Mouse (Mus musculus) megakaryocyte, embryonic 14.5 days (primary cell): Measurements from ENCODE around the gene Tfb2m. TPM values are rescaled to one million over a fixed set of nuclear protein-coding genes. Genes with fewer than 3 reads are reported as not detected.

Experiments used
- H3K27me3 ChIP-seq: replicated peaks from 2 replicates; pipeline ENCODE3; 2012; ENCODE audit warnings: inconsistent platforms
- H3K36me3 ChIP-seq: replicated peaks from 2 replicates; pipeline ENCODE3; 2012; ENCODE audit warnings: low read length, inconsistent platforms, mixed read lengths
- H3K4me1 ChIP-seq: 2 replicates; pipeline ENCODE4 v1.6.1; 2012; ENCODE audit warnings: inconsistent platforms
- H3K4me3 ChIP-seq: replicated peaks from 2 replicates; pipeline ENCODE3; 2012; ENCODE audit warnings: moderate library complexity, mild to moderate bottlenecking, inconsistent platforms
- H3K9me3 ChIP-seq: 2 replicates; pipeline ENCODE4 v1.6.1; 2012; ENCODE audit warnings: inconsistent platforms
- FLI1 ChIP-seq: IDR thresholded peaks from 2 replicates; pipeline ENCODE4 v1.6.1; 2012; ENCODE audit warnings: low read length, inconsistent platforms, mixed read lengths
- GATA1 ChIP-seq: IDR thresholded peaks from 3 replicates; pipeline ENCODE4 v1.6.1; 2012; ENCODE audit warnings: mixed read lengths, low read length, inconsistent platforms, borderline replicate concordance
- polyA plus RNA-seq: library from polyadenylated mRNA; stranded (reverse); fragments of >175 nt; gene quantifications from 2 replicates; pipeline ENCODE4 v1.2.3, GENCODE M21; 2012; ENCODE audit warnings: low replicate concordance; ENCODE audit not compliant: insufficient read depth

The Tfb2m gene
- polyA plus RNA-seq, 1 experiment: 6.8 TPM

DNA sequence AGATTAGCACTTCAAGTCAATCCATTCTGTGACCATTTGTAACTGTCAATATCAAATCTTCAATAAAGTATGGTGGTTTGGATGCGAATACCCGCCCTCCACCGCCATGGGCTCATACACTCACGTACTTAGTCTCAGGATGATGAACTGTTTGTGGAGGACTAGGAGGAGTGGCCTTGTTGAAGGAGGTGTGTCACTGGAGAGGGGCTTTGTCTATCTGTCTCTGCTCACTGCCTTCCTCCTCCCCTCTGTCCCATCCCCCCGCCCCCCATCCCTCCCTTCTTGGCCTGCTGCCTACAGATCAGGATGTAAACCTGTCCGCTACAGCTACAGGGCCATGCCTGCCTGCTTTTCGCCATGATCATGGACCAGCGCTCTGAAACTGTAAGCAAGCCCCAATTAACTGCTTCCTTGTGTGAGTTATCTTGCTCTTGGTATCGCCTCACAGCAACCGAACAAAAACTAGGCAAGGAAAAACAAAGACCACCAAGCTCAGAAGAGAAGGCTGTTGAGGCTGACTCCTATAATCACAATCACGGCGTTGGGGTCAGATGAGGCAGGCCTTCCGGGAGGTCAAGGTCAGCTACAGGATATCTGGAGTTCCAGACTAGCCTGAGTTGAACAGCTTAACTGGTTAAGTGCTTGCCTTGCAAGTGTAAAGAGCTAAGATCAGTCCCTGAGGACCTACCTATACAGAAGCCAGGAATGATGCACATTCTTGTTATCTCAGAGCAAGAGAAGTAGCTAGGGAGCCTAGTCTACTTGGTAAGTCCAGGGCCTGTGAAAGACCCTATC lies 35.3 kb downstream of the Tfb2m start:
- TF ChIP-seq FLI1 (no peak), GATA1 (no peak)
- Histone ChIP-seq H3K27me3 (no peaks in the 10 kb centered on the region), H3K4me3 (no peak overlapping the region), H3K4me1 (peaks cover 45% of the 10 kb centered on the region), H3K36me3 (peaks cover 15% of the 10 kb centered on the region), H3K9me3 (no peaks in the 10 kb centered on the region)

DNA sequence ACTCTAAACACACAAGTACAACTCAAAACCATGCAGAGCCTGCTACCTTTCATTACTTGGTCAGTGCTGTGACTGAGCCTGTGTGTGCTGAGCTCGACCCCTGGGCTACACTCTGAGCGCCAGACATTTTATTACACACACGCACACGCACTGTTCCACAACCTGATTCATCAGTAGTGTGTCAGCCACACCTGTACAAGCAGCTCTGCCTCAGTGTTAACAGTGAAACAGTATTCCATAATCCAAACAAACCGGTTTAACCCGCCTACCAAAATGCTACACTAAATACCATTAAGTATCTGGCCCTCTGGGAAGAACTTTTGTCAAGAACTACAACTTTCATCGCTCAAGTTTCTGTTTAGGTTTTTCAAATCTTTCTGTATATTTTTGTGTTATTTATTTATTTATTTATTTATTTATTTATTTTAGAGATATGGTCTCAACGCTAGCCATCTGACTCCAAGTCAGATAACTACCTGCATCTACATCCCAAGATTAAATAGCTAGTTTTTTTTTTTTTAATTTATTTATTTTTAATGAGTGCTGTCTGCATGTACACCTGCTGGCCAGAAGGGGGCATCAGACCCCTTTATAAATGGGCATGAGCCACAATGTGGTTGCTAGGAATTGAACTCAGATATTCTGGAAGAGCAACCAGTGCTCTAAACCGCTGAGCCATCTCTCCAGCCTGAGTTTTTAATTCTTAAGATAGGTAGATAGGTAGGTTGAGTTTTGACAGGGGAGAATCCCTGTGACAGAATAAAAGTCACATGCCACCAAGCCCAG lies 39.3 kb downstream of the Tfb2m start:
- Histone ChIP-seq H3K9me3 (no peaks in the 10 kb centered on the region), H3K4me3 (no peak overlapping the region), H3K4me1 (peaks cover 23% of the 10 kb centered on the region), H3K27me3 (no peaks in the 10 kb centered on the region), H3K36me3 (peaks cover 15% of the 10 kb centered on the region)
- no peak for TF ChIP-seq FLI1
- TF ChIP-seq GATA1: no peak

DNA sequence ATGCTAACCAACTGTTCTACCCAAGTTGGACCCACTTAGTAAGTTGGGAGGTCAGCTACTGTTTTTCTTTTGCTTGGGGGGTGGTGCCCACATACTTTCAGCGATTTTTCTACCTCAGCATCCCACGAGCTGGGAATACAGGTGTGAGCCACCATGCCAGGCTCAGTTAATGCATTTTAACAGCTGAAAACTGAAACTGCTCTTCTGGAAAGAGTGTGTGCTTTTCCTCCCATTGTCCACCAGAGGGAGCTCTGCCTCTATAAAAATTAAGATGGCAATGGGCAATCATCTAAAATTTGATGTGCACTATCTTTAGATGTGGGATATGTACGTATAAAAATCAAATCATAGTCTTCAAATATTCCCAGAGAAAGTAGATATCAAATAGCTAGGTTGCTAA lies 43.5 kb downstream of the Tfb2m start:
- H3K27me3 ChIP-seq: no peaks in the 10 kb centered on the region
- H3K4me1 ChIP-seq: peaks cover 9% of the 10 kb centered on the region; the same call in 1 of the 2 replicates
- peaks cover 6% of the 10 kb centered on the region for H3K36me3 ChIP-seq
- TF ChIP-seq GATA1: no peak
- TF ChIP-seq FLI1: no peak
- peak overlapping the region; percentile 53 for H3K4me3 ChIP-seq
- H3K9me3 ChIP-seq: no peaks in the 10 kb centered on the region

DNA sequence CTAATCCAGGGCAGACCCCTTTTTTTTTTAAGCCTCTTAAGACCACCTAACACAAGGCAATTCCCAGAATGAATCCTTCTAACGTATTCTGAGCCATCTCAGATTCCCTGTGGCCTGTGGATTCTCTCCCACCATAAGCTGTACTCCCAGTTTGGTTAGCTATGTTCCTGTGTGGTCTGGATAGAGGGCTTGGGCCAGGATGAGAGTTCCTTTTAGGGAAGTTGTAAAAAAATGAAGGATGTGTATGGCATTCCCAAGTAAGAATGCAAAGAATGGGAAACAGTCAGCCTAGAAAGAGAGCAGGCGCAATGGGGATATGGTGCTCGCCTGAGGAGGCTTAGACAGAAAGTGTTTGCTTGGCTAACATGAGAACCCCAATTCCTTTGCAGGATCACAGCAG lies 46.8 kb downstream of the Tfb2m start:
- TF ChIP-seq GATA1 (no peak), FLI1 (no peak)
- H3K27me3 ChIP-seq: no peaks in the 10 kb centered on the region
- H3K9me3 ChIP-seq: no peaks in the 10 kb centered on the region
- peaks cover 6% of the 10 kb centered on the region for H3K4me1 ChIP-seq
- no peak overlapping the region for H3K4me3 ChIP-seq
- H3K36me3 ChIP-seq: peaks cover 6% of the 10 kb centered on the region

DNA sequence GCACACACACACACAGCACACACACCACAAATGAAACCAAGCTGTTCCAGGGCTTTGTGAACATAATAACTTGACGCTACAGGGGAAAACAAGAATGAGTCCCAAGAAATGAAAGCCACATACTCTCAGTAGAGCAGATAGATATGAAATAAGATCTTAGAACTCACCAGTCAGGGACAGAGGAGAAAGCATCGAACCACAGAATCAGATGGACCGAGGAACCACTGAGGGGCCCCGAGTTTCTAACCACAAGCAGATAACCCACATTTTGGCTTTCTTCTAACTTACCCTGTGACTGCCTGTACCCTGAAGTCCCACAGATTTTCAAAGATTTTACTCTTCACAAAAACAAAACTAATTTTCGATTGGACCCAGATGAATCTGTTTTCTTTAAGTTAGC lies 53.2 kb downstream of the Tfb2m start:
- Histone ChIP-seq H3K9me3 (peaks cover 5% of the 10 kb centered on the region), H3K4me3 (no peak overlapping the region)

DNA sequence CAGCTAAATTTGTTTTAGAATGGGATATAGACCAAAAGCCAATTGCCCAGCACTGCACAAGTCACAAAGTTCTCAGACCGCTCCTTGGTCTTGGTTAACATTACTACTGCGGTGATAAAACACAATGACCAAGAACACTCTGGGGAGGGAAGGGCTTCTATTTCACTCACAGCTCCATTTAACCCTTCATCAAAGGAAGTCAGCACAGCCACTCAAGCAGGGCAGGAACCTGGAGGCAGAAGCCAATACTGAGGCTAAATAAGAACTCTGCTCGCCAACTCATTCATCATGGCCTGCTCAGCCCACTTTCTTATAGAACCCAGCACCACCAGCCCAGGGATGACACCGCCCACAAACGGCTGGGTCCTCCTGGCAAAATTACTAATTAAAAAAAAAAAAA lies 57.5 kb downstream of the Tfb2m start:
- Histone ChIP-seq H3K36me3 (peaks cover 11% of the 10 kb centered on the region), H3K27me3 (peaks cover 3% of the 10 kb centered on the region), H3K4me1 (peaks cover 39% of the 10 kb centered on the region), H3K4me3 (no peak overlapping the region), H3K9me3 (peaks cover 5% of the 10 kb centered on the region)
- TF ChIP-seq GATA1: no peak
- TF ChIP-seq FLI1: no peak

More for the DNA sequence above, 53.2 kb downstream of the Tfb2m start:
- H3K4me1 ChIP-seq: peaks cover 37% of the 10 kb centered on the region
- H3K27me3 ChIP-seq: peaks cover 3% of the 10 kb centered on the region
- TF ChIP-seq GATA1 (no peak), FLI1 (no peak)
- H3K36me3 ChIP-seq: peaks cover 8% of the 10 kb centered on the region

DNA sequence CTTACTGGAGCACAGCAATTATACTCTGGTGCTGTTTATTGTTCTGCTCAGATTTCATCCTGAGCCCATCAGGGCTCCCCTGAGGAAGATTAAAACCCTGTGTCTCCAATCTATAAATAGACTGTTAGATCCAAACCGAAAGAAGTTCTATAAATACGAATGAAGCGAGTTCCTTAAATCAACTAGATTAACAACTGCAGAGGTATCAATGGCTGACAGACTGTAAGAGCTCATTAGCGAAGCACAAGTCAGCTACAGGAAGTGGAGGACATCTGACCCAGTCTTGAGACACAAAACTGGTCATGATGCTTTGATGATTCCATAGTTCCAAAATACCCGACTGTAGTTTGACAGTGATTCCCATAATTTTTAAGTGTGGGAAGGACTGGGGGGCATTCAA lies 58.1 kb downstream of the Tfb2m start:
- H3K36me3 ChIP-seq: peaks cover 11% of the 10 kb centered on the region
- H3K4me3 ChIP-seq: no peak overlapping the region
- H3K4me1 ChIP-seq: peaks cover 34% of the 10 kb centered on the region
- peaks cover 5% of the 10 kb centered on the region for H3K9me3 ChIP-seq
- no peak for TF ChIP-seq FLI1
- no peak for TF ChIP-seq GATA1
- peaks cover 3% of the 10 kb centered on the region for H3K27me3 ChIP-seq

DNA sequence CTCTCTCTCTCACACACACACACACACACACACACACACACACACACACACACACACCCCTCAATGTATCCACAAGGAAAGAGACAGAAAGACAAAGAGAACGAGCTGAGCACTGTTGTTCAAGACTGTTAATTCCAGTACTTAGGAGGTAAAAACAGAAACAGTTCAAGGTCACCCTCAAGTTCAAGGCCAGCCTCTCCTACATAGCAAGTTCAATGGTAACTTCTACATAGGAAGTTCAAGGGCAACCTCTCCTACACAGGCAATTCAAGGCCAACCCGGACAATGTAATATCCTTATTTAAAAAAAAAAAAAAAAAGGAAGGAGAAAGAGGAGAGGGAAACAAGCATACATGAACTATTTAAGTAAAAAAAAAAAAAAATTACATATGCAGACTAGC lies 58.8 kb downstream of the Tfb2m start:
- TF ChIP-seq GATA1 (no peak), FLI1 (no peak)
- H3K27me3 ChIP-seq: no peaks in the 10 kb centered on the region
- no peak overlapping the region for H3K4me3 ChIP-seq
- peaks cover 26% of the 10 kb centered on the region for H3K4me1 ChIP-seq
- H3K36me3 ChIP-seq: peaks cover 11% of the 10 kb centered on the region
- H3K9me3 ChIP-seq: peaks cover 5% of the 10 kb centered on the region

DNA sequence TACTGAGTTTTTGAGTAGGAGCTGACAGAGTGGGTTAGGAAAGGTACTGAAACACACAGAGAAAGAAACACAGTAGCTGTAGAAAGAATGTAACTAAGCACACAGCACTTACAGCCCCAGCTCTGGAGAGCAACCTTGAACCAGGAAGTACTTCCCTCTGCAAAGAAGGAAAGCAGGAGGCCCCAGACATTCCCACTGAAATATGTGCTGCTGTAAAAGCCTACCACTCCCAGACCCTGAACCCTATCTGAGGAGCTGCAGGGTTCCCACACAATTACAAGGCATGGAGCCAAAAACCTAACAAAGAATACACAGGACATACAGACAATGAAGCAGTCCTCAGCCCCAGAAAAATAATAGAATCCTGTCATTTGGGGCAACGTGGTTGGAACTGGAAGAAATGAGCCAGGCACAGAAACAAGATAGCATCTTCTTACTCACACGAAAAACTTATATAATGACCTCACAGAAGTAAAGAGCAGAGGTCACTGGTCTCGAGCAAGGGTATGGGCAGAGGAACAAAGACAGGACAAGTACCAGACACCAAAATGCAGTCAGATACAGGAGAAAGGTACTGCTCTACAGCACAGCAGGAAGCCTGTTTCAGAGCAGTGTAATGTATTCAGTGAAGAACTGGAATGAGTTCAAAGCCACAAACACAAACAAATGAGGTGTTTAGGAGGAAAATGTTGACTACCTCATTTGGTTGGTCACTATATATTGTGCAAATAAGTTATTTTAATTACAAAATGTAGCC lies 60.1 kb downstream of the Tfb2m start:
- Histone ChIP-seq H3K36me3 (peaks cover 11% of the 10 kb centered on the region), H3K27me3 (no peaks in the 10 kb centered on the region), H3K4me3 (no peak overlapping the region), H3K4me1 (peaks cover 24% of the 10 kb centered on the region), H3K9me3 (peaks cover 5% of the 10 kb centered on the region)
- TF ChIP-seq GATA1 (no peak), FLI1 (no peak)
